Mouse (Mus musculus) liver, embryonic 15.5 days (tissue): ENCODE data around the gene Aup1. TPM values are rescaled to one million over a fixed set of nuclear protein-coding genes. Genes with fewer than 3 reads are reported as not detected.

Experiments
- ATAC-seq: fragments of 200-750 bp; cut with Nextera tagmentation; 2 replicates; pipeline ENCODE4 v1.8.0; 2017; ENCODE audit warnings: moderate number of reproducible peaks, mild to moderate bottlenecking, moderate library complexity; ENCODE audit not compliant: insufficient read depth
- H3K27ac ChIP-seq: fragments of 300-500 bp; sonication (generic); replicated peaks from 2 replicates; pipeline ENCODE4 v1.5.1; 2015; ENCODE audit warnings: mild to moderate bottlenecking, inconsistent platforms
- H3K27me3 ChIP-seq: fragments of 300-500 bp; sonication (generic); 2 replicates; pipeline ENCODE4 v1.6.1; 2015; ENCODE audit warnings: mild to moderate bottlenecking, inconsistent platforms
- H3K36me3 ChIP-seq: fragments of 300-500 bp; sonication (generic); replicated peaks from 2 replicates; pipeline ENCODE4 v1.6.1; 2015; ENCODE audit warnings: moderate library complexity, mild to moderate bottlenecking, inconsistent platforms
- H3K4me1 ChIP-seq: fragments of 300-500 bp; sonication (generic); replicated peaks from 2 replicates; pipeline ENCODE4 v1.6.1; 2015; ENCODE audit warnings: inconsistent platforms
- H3K4me2 ChIP-seq: fragments of 300-500 bp; sonication (generic); 2 replicates; pipeline ENCODE4 v1.6.1; 2015; ENCODE audit warnings: moderate library complexity, mild to moderate bottlenecking, inconsistent platforms
- H3K4me3 ChIP-seq: fragments of 300-500 bp; sonication (generic); replicated peaks from 2 replicates; pipeline ENCODE4 v1.5.1; 2015; ENCODE audit warnings: mild to moderate bottlenecking, inconsistent platforms
- H3K9ac ChIP-seq: fragments of 300-500 bp; sonication (generic); 2 replicates; pipeline ENCODE4 v1.6.1; 2015; ENCODE audit warnings: moderate library complexity, mild to moderate bottlenecking, inconsistent platforms
- H3K9me3 ChIP-seq: fragments of 300-500 bp; sonication (generic); replicated peaks from 2 replicates; pipeline ENCODE4 v1.6.1; 2016; ENCODE audit warnings: inconsistent platforms
- WGBS: fragments of 180-500 bp; shearing (Covaris S2); methylation state at CpG from one replicate; pipeline ENCODE4 v1.1.7; 2015; ENCODE audit warnings: mixed read lengths; ENCODE audit not compliant: insufficient replicate concordance; 5-methylcytosine and 5-hydroxymethylcytosine counted together
- polyA plus RNA-seq: library from polyadenylated mRNA; unstranded; fragments of >200 nt; fragmentation: Nextera tagmentation; extraction: Ambion mirVana; gene quantifications from 2 replicates; pipeline ENCODE4 v1.2.1, GENCODE M21; 2015

The Aup1 gene
- polyA plus RNA-seq, 1 experiment from 2014 or later = 189 TPM

- WGBS = 58% methylated on average over 10 of the region's 10 CpGs
- 0 out of 2 replicates have a peak overlapping the region, but pooled peaks have one; percentile 25 for H3K27ac ChIP-seq
- H3K9me3 ChIP-seq = no peaks in the 10 kb centered on the region
- peaks cover 25% of the 10 kb centered on the region for H3K27me3 ChIP-seq
- no peak overlapping the region for H3K9ac ChIP-seq
- no peak overlapping the region for H3K4me3 ChIP-seq
- H3K4me2 ChIP-seq = no peak overlapping the region
- H3K36me3 ChIP-seq = peaks cover 30% of the 10 kb centered on the region
- ATAC-seq = no peak
- peaks cover 72% of the 10 kb centered on the region for H3K4me1 ChIP-seq
Measured at GRCm38 (mm10) chr6:83029777-83030176, 24.5 kb upstream of the Aup1 start.

- Histone ChIP-seq H3K4me2 (0 out of 2 replicates have a peak overlapping the region, but pooled peaks have one; percentile 83), H3K4me1 (peaks cover 73% of the 10 kb centered on the region), H3K27ac (no peak overlapping the region), H3K27me3 (peaks cover 38% of the 10 kb centered on the region), H3K9ac (no peak overlapping the region), H3K9me3 (no peaks in the 10 kb centered on the region), H3K36me3 (peaks cover 30% of the 10 kb centered on the region), H3K4me3 (peak overlapping the region; percentile 7; the same call in 1 of the 2 replicates)
- 83% methylated on average over 7 of the region's 7 CpGs for WGBS
- ATAC-seq = no peak
Measured at GRCm38 (mm10) chr6:83031111-83031510, 23.2 kb upstream of the Aup1 start.

- H3K4me1 ChIP-seq = peaks cover 71% of the 10 kb centered on the region
- H3K4me2 ChIP-seq = peak overlapping the region; percentile 83
- peaks cover 30% of the 10 kb centered on the region for H3K36me3 ChIP-seq
- no peaks in the 10 kb centered on the region for H3K9me3 ChIP-seq
- no peak for ATAC-seq
- H3K27me3 ChIP-seq = peaks cover 40% of the 10 kb centered on the region
- WGBS = 57% methylated on average over 18 of the region's 18 CpGs
- H3K27ac ChIP-seq = peak overlapping the region; percentile 77
- peak overlapping the region; percentile 87 for H3K4me3 ChIP-seq
- H3K9ac ChIP-seq = peak overlapping the region; percentile 84
Measured at GRCm38 (mm10) chr6:83031921-83032590, 22.3 kb upstream of the Aup1 start.

GRCm38 (mm10) chr6:83032769-83033191 is 21.5 kb upstream of the Aup1 start:
- Histone ChIP-seq H3K27ac (peak overlapping the region; percentile 77), H3K36me3 (peaks cover 30% of the 10 kb centered on the region), H3K4me2 (peak overlapping the region; percentile 83), H3K4me3 (peak overlapping the region; percentile 87), H3K9me3 (no peaks in the 10 kb centered on the region), H3K9ac (peak overlapping the region; percentile 84), H3K4me1 (peaks cover 64% of the 10 kb centered on the region), H3K27me3 (peaks cover 40% of the 10 kb centered on the region)
- ATAC-seq = peak; percentile 71
- under 1% methylated on average over 31 of the region's 31 CpGs for WGBS

- Histone ChIP-seq H3K9ac (peak within 1 kb of the TSS; percentile 84), H3K4me1 (peaks cover 64% of the 10 kb centered on the region), H3K4me3 (peak within 1 kb of the TSS; percentile 87), H3K4me2 (peak within 1 kb of the TSS; percentile 83), H3K27ac (peak within 1 kb of the TSS; percentile 77), H3K27me3 (peaks cover 40% of the 10 kb centered on the region), H3K36me3 (peaks cover 30% of the 10 kb centered on the region), H3K9me3 (no peaks in the 10 kb centered on the region)
- WGBS = 1% methylated on average over 51 of the region's 51 CpGs
- ATAC-seq = peak; percentile 87
Measured at GRCm38 (mm10) chr6:83033249-83034185, 20.8 kb upstream of the Aup1 start, which contains the start of the genes Dok1 and Loxl3. Gene Dok1 (minus strand): TSS chr6:83033471. Gene Loxl3 (plus strand): TSS chr6:83034173.

- WGBS = 58% methylated on average over 5 of the region's 5 CpGs
- peak overlapping the region; percentile 87 for H3K4me3 ChIP-seq
- no peaks in the 10 kb centered on the region for H3K9me3 ChIP-seq
- peaks cover 40% of the 10 kb centered on the region for H3K27me3 ChIP-seq
- peak overlapping the region; percentile 83 for H3K4me2 ChIP-seq
- no peak for ATAC-seq
- H3K36me3 ChIP-seq = peaks cover 27% of the 10 kb centered on the region
- H3K27ac ChIP-seq = no peak overlapping the region
- no peak overlapping the region for H3K9ac ChIP-seq
- peaks cover 70% of the 10 kb centered on the region for H3K4me1 ChIP-seq
Measured at GRCm38 (mm10) chr6:83034463-83035055, 19.8 kb upstream of the Aup1 start.

- Histone ChIP-seq H3K9ac (no peak overlapping the region), H3K4me2 (no peak overlapping the region), H3K36me3 (peaks cover under 1% of the 10 kb centered on the region; the same call in 1 of the 2 replicates), H3K27ac (no peak overlapping the region), H3K27me3 (peaks cover 29% of the 10 kb centered on the region), H3K9me3 (no peaks in the 10 kb centered on the region), H3K4me1 (peaks cover 58% of the 10 kb centered on the region), H3K4me3 (no peak overlapping the region)
- ATAC-seq = no peak
- 84% methylated on average over 8 of the region's 8 CpGs for WGBS
Measured at GRCm38 (mm10) chr6:83037188-83037587, 17.1 kb upstream of the Aup1 start.

- H3K9ac ChIP-seq = peak overlapping the region; percentile 49
- peak; percentile 99 for ATAC-seq
- 12% methylated on average over 24 of the region's 24 CpGs for WGBS
- peaks cover 48% of the 10 kb centered on the region for H3K4me1 ChIP-seq
- H3K4me2 ChIP-seq = peak overlapping the region; percentile 67
- H3K36me3 ChIP-seq = no peaks in the 10 kb centered on the region
- peak overlapping the region; percentile 96 for H3K27ac ChIP-seq
- H3K27me3 ChIP-seq = peaks cover 25% of the 10 kb centered on the region
- peak overlapping the region; percentile 39 for H3K4me3 ChIP-seq
- H3K9me3 ChIP-seq = no peaks in the 10 kb centered on the region
Measured at GRCm38 (mm10) chr6:83038496-83039012, 15.8 kb upstream of the Aup1 start.

GRCm38 (mm10) chr6:83040601-83041000 is 13.7 kb upstream of the Aup1 start:
- Histone ChIP-seq H3K4me3 (no peak overlapping the region), H3K27me3 (peaks cover 8% of the 10 kb centered on the region; the same call in 1 of the 2 replicates), H3K36me3 (no peaks in the 10 kb centered on the region), H3K4me2 (no peak overlapping the region), H3K4me1 (peaks cover 31% of the 10 kb centered on the region), H3K9ac (no peak overlapping the region), H3K27ac (peak overlapping the region; percentile 49), H3K9me3 (no peaks in the 10 kb centered on the region)
- 75% methylated on average over 5 of the region's 5 CpGs for WGBS
- no peak for ATAC-seq

- Histone ChIP-seq H3K9ac (no peak overlapping the region), H3K27ac (no peak overlapping the region), H3K4me3 (no peak overlapping the region), H3K36me3 (no peaks in the 10 kb centered on the region), H3K4me1 (peaks cover 35% of the 10 kb centered on the region), H3K27me3 (no peaks in the 10 kb centered on the region), H3K4me2 (no peak overlapping the region), H3K9me3 (no peaks in the 10 kb centered on the region)
- WGBS = 65% methylated on average over 6 of the region's 6 CpGs
- no peak for ATAC-seq
Measured at GRCm38 (mm10) chr6:83043561-83043960, 10.8 kb upstream of the Aup1 start.
